Comparison of ENCODE assay signal across 8 mouse cellular contexts in the genomic region with DNA sequence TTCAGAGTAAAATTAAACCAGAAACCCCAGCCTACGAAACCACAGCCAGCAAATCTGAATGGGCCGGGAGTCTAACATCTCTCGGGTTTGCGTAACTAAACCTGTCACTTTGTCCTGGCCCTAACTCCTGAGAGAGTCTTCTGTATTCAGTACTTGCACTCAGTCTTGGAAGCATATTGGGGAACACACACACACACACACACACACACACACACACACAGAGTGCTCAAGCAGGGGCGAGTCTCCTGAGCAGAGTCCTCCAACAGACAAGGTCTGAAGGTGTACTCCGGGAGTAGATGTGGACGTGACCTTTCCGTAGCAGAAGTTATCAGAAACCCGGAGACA. TPM values are rescaled to one million over a fixed set of nuclear protein-coding genes. Genes with fewer than 3 reads are reported as not detected.
A peak's percentile ranks its signal among the peaks of the same experiment; 100 is the strongest.
DNase-seq lines count a peak whose midpoint lies in the region; ATAC-seq and TF ChIP-seq lines count a peak whose summit lies in the region.

No protein-coding gene starts in this region.

- peak overlapping the region; percentile 99 for H3K4me2 ChIP-seq in lung, embryonic 14.5 days
- peak overlapping the region; percentile 99 for H3K4me2 ChIP-seq in limb, embryonic 12.5 days

- TF ChIP-seq CTCF in lung, embryonic 14.5 days (IDR thresholded peaks at IDR 0.05; ENCODE audit: low read depth) = no peak

- no peaks in the 10 kb centered on the region for H3K36me3 ChIP-seq in lung, embryonic 14.5 days (ENCODE audit: insufficient read depth)
- no peaks in the 10 kb centered on the region for H3K36me3 ChIP-seq in forebrain, embryonic 10.5 days (replicated peaks)
- no peaks in the 10 kb centered on the region for H3K36me3 ChIP-seq in limb, embryonic 12.5 days

- no peak overlapping the region for H3K9ac ChIP-seq in lung, embryonic 14.5 days
- no peak overlapping the region for H3K9ac ChIP-seq in limb, embryonic 12.5 days (replicated peaks)

- no peaks in the 10 kb centered on the region for H3K9me3 ChIP-seq in lung, embryonic 14.5 days (ENCODE audit: low read depth, low read length)
- peaks cover 7% of the 10 kb centered on the region for H3K9me3 ChIP-seq in forebrain, embryonic 10.5 days
- H3K9me3 ChIP-seq in limb, embryonic 12.5 days = peaks cover 3% of the 10 kb centered on the region; the same call in 1 of the 2 replicates

- peak overlapping the region; percentile 63 for H3K4me3 ChIP-seq in lung, embryonic 14.5 days (ENCODE audit: low read depth, low read length)
- peak overlapping the region; percentile 84 for H3K4me3 ChIP-seq in forebrain, embryonic 10.5 days
- H3K4me3 ChIP-seq in limb, embryonic 12.5 days (replicated peaks) = peak overlapping the region; percentile 72

- peaks cover 15% of the 10 kb centered on the region for H3K4me1 ChIP-seq in lung, embryonic 14.5 days (ENCODE audit: insufficient read depth)
- peaks cover 44% of the 10 kb centered on the region for H3K4me1 ChIP-seq in forebrain, embryonic 10.5 days
- peaks cover 34% of the 10 kb centered on the region for H3K4me1 ChIP-seq in limb, embryonic 12.5 days (replicated peaks)

- H3K27me3 ChIP-seq in lung, embryonic 14.5 days (ENCODE audit: insufficient read depth, low read length) = peaks cover 39% of the 10 kb centered on the region
- H3K27me3 ChIP-seq in forebrain, embryonic 10.5 days (ENCODE audit: poor library complexity, severe bottlenecking) = peaks cover 69% of the 10 kb centered on the region
- peaks cover 72% of the 10 kb centered on the region for H3K27me3 ChIP-seq in limb, embryonic 12.5 days

- ATAC-seq in lung, embryonic 14.5 days (ENCODE audit: insufficient read depth) = no peak
- ATAC-seq in limb, embryonic 12.5 days (ENCODE audit: insufficient number of reproducible peaks, insufficient read depth, low FRiP score, low TSS enrichment, low read depth) = no peak

- H3K27ac ChIP-seq in lung, embryonic 14.5 days (ENCODE audit: low read depth) = no peak overlapping the region
- peak overlapping the region; percentile 86 for H3K27ac ChIP-seq in forebrain, embryonic 10.5 days
- no peak overlapping the region for H3K27ac ChIP-seq in limb, embryonic 12.5 days

- DNase-seq in lung, embryonic 14.5 days = no peak
- no peak for DNase-seq in lung, postnatal 4 days
- DNase-seq in forebrain, embryonic 10.5 days (ENCODE audit: extremely low spot score, low spot score) = peak; percentile 44
- DNase-seq in skeletal muscle tissue, adult 2 months (ENCODE audit: low read depth, low spot score) = peak; percentile 65
- no peak for DNase-seq in urinary bladder, postnatal 4 days (ENCODE audit: low spot score in 2 of 2)
- DNase-seq in thymus, postnatal 14 days = no peak
- no peak for DNase-seq in yolk sac, embryonic 10.5 days (ENCODE audit: low spot score)

- WGBS in lung, embryonic 14.5 days = 2% methylated on average over 9 of the region's 9 CpGs
- 2% methylated on average over 9 of the region's 9 CpGs for WGBS in forebrain, embryonic 10.5 days
- under 1% methylated on average over 9 of the region's 9 CpGs for WGBS in limb, embryonic 12.5 days

RNA-seq across cellular contexts. Expression of a gene that starts 1.3 kb away (rescaled TPM):
- 1.5 and 1.7 TPM in 2 replicates for polyA plus RNA-seq in lung, embryonic 14.5 days (2014; fragmentation: Nextera tagmentation; extraction: Ambion mirVana)
- polyA plus RNA-seq in forebrain, embryonic 10.5 days (2016; fragmentation: Nextera tagmentation; extraction: Ambion mirVana) = 3.1 and 3.6 TPM in 2 replicates
- polyA plus RNA-seq in limb, embryonic 12.5 days (2016; fragmentation: Nextera tagmentation; extraction: Ambion mirVana) = 2.0 and 3.4 TPM in 2 replicates

Comparison
In these comparisons a context has a peak if more than half of its experiments do, and no peak if none do; other contexts are left out.
1. DNase-seq: peak in forebrain, embryonic 10.5 days (single experiment) and skeletal muscle tissue, adult 2 months (single experiment); none in lung, embryonic 14.5 days (single experiment), lung, postnatal 4 days (0 of 2), urinary bladder, postnatal 4 days (0 of 2), thymus, postnatal 14 days (single experiment) and yolk sac, embryonic 10.5 days (single experiment).
2. Peak in every context shown above with its lines, with median percentiles within 50 percentile points of each other: H3K4me3 ChIP-seq.